Mouse (Mus musculus) liver, adult 2 months (tissue): ENCODE results near the gene Nt5m. TPM values are rescaled to one million over a fixed set of nuclear protein-coding genes. Genes with fewer than 3 reads are reported as not detected.

Experiments used
- DNase-seq: peaks from one replicate; pipeline ENCODE4 v3.0.0-alpha.2; 2011; ENCODE audit warnings: low read depth, low spot score; ENCODE audit errors: extremely low read depth
- H3K27ac ChIP-seq: fragments of 200-500 bp; replicated peaks from 2 replicates; pipeline ENCODE4 v1.5.1; 2012; ENCODE audit warnings: low read depth, mild to moderate bottlenecking, control low read depth, inconsistent platforms, low read length; ENCODE audit not compliant: insufficient read depth
- H3K27me3 ChIP-seq: fragments of 200-500 bp; 2 replicates; pipeline ENCODE4 v1.6.1; 2012; ENCODE audit warnings: mild to moderate bottlenecking, moderate library complexity, low read length, inconsistent platforms; ENCODE audit not compliant: control insufficient read depth, insufficient read depth
- H3K36me3 ChIP-seq: fragments of 200-500 bp; 2 replicates; pipeline ENCODE4 v1.6.1; 2012; ENCODE audit warnings: low read length, inconsistent platforms; ENCODE audit not compliant: control insufficient read depth, insufficient read depth
- H3K4me1 ChIP-seq: fragments of 200-500 bp; 2 replicates; pipeline ENCODE4 v1.6.1; 2011; ENCODE audit warnings: low read length; ENCODE audit not compliant: control insufficient read depth, insufficient read depth
- H3K4me3 ChIP-seq: fragments of 200-500 bp; 2 replicates; pipeline ENCODE4 v1.5.1; 2011; ENCODE audit warnings: low read depth, mild to moderate bottlenecking, control low read depth, low read length, moderate library complexity; ENCODE audit not compliant: insufficient read depth
- H3K79me2 ChIP-seq: fragments of 200-500 bp; 2 replicates; pipeline ENCODE4 v1.6.1; 2012; ENCODE audit warnings: inconsistent platforms, mild to moderate bottlenecking, low read length, moderate library complexity; ENCODE audit not compliant: control insufficient read depth, insufficient read depth
- H3K9ac ChIP-seq: fragments of 200-500 bp; 2 replicates; pipeline ENCODE4 v1.6.1; 2012; ENCODE audit warnings: low read depth, mild to moderate bottlenecking, control low read depth, inconsistent platforms, low read length
- CTCF ChIP-seq: fragments of 200-500 bp; IDR thresholded peaks from 2 replicates; pipeline ENCODE4 v1.5.1; 2011; ENCODE audit warnings: low read depth, low read length, control low read depth
- POLR2A ChIP-seq: fragments of 200-500 bp; IDR thresholded peaks from 2 replicates; pipeline ENCODE4 v1.6.1; 2011; ENCODE audit warnings: low read length, control low read depth; ENCODE audit not compliant: insufficient read depth; ENCODE audit errors: extremely low read depth
- WGBS: fragments of 180-500 bp; shearing (Covaris S2); methylation state at CpG from one replicate; pipeline ENCODE4 v1.1.7; 2018; 5-methylcytosine and 5-hydroxymethylcytosine counted together
- polyA plus RNA-seq: library from polyadenylated mRNA; depleted of rRNA; stranded (reverse); fragments of >200 nt; gene quantifications from 2 replicates; pipeline ENCODE4 v1.2.3, GENCODE M21; 2012
- total RNA-seq: library from RNA; depleted of rRNA; stranded (reverse); fragments of >200 nt; gene quantifications from 2 replicates; pipeline ENCODE4 v1.2.3, GENCODE M21; 2014

The Nt5m gene
- total and polyA plus RNA-seq, 2 experiments, result 6.9 to 19.3 TPM

GRCm38 (mm10) chr11:59880031-59880430 is 40.8 kb downstream of the Nt5m start:
- 20% methylated on average over 2 of the region's 2 CpGs for WGBS
- Histone ChIP-seq H3K9ac (no peak overlapping the region), H3K27ac (no peak overlapping the region), H3K4me3 (no peak overlapping the region), H3K79me2 (no peaks in the 10 kb centered on the region), H3K27me3 (no peaks in the 10 kb centered on the region), H3K4me1 (no peaks in the 10 kb centered on the region), H3K36me3 (no peaks in the 10 kb centered on the region; the same call in 1 of the 2 replicates)
- DNase-seq, result peak; percentile 40
- TF ChIP-seq CTCF (peak; percentile 89), POLR2A (no peak)

GRCm38 (mm10) chr11:59885217-59885986 is 46.2 kb downstream of the Nt5m start:
- Histone ChIP-seq H3K27me3 (no peaks in the 10 kb centered on the region), H3K4me3 (no peak overlapping the region), H3K36me3 (no peaks in the 10 kb centered on the region), H3K27ac (peak overlapping the region; percentile 70), H3K9ac (no peak overlapping the region), H3K4me1 (no peaks in the 10 kb centered on the region), H3K79me2 (no peaks in the 10 kb centered on the region)
- WGBS, result 71% methylated on average over 17 of the region's 17 CpGs
- TF ChIP-seq CTCF (no peak), POLR2A (no peak)
- DNase-seq, result no peak

- Histone ChIP-seq H3K4me1 (no peaks in the 10 kb centered on the region), H3K9ac (no peak overlapping the region), H3K36me3 (no peaks in the 10 kb centered on the region), H3K4me3 (no peak overlapping the region), H3K27me3 (no peaks in the 10 kb centered on the region), H3K27ac (no peak overlapping the region), H3K79me2 (no peaks in the 10 kb centered on the region)
- 79% methylated on average over 1 of the region's 1 CpGs for WGBS
- no peak for DNase-seq
- TF ChIP-seq POLR2A (no peak), CTCF (no peak)
Observed at GRCm38 (mm10) chr11:59886952-59887351, 47.7 kb downstream of the Nt5m start.

GRCm38 (mm10) chr11:59888151-59888550 is 48.9 kb downstream of the Nt5m start:
- Histone ChIP-seq H3K9ac (no peak overlapping the region), H3K4me3 (no peak overlapping the region), H3K79me2 (no peaks in the 10 kb centered on the region), H3K4me1 (no peaks in the 10 kb centered on the region), H3K27me3 (no peaks in the 10 kb centered on the region), H3K36me3 (no peaks in the 10 kb centered on the region), H3K27ac (no peak overlapping the region)
- WGBS, result 86% methylated on average over 5 of the region's 5 CpGs
- TF ChIP-seq CTCF, result no peak
- no peak for TF ChIP-seq POLR2A
- no peak for DNase-seq

GRCm38 (mm10) chr11:59891854-59892253 is 52.6 kb downstream of the Nt5m start:
- H3K36me3 ChIP-seq, result no peaks in the 10 kb centered on the region
- TF ChIP-seq POLR2A, result no peak
- TF ChIP-seq CTCF, result no peak
- no peak overlapping the region for H3K9ac ChIP-seq
- H3K79me2 ChIP-seq, result no peaks in the 10 kb centered on the region
- H3K27ac ChIP-seq, result no peak overlapping the region
- no peak overlapping the region for H3K4me3 ChIP-seq
- WGBS, result 83% methylated on average over 6 of the region's 6 CpGs
- H3K4me1 ChIP-seq, result peaks cover 8% of the 10 kb centered on the region
- H3K27me3 ChIP-seq, result no peaks in the 10 kb centered on the region
- DNase-seq, result no peak

GRCm38 (mm10) chr11:59893153-59893788 is 54.0 kb downstream of the Nt5m start:
- Histone ChIP-seq H3K27me3 (no peaks in the 10 kb centered on the region), H3K4me1 (peaks cover 8% of the 10 kb centered on the region), H3K4me3 (no peak overlapping the region), H3K36me3 (no peaks in the 10 kb centered on the region), H3K79me2 (no peaks in the 10 kb centered on the region), H3K27ac (no peak overlapping the region), H3K9ac (no peak overlapping the region)
- TF ChIP-seq POLR2A (no peak), CTCF (no peak)
- WGBS, result 71% methylated on average over 10 of the region's 10 CpGs
- DNase-seq, result no peak
